Mouse (Mus musculus) CH12.LX (cell line): ENCODE results near the gene Dusp5.

ENCODE experiments used
- CTCF ChIP-seq, 2 experiments: IDR thresholded peaks in 1 of 2; conservative IDR thresholded peaks in 1 of 2; 2 replicates each; pipeline ENCODE4 v1.5.1; 2011 to 2012; ENCODE audit warnings: low read depth in 2 of 2, low read length in 2 of 2, improper control_type of control experiment in 1 of 2, inconsistent platforms in 1 of 2, mild to moderate bottlenecking in 1 of 2, moderate library complexity in 1 of 2
- HCFC1 ChIP-seq: IDR thresholded peaks from 2 replicates; pipeline ENCODE4 v1.6.1; 2012; ENCODE audit warnings: low read depth, mild to moderate bottlenecking, inconsistent platforms, low read length, improper control_type of control experiment
- NELFE ChIP-seq: IDR thresholded peaks from 2 replicates; pipeline ENCODE4 v1.6.1; 2011; ENCODE audit warnings: low read depth, low read length, improper control_type of control experiment
- TBP ChIP-seq: conservative IDR thresholded peaks from 2 replicates; pipeline ENCODE4 v1.6.1; 2011; ENCODE audit warnings: low read depth, low read length, improper control_type of control experiment

DNA sequence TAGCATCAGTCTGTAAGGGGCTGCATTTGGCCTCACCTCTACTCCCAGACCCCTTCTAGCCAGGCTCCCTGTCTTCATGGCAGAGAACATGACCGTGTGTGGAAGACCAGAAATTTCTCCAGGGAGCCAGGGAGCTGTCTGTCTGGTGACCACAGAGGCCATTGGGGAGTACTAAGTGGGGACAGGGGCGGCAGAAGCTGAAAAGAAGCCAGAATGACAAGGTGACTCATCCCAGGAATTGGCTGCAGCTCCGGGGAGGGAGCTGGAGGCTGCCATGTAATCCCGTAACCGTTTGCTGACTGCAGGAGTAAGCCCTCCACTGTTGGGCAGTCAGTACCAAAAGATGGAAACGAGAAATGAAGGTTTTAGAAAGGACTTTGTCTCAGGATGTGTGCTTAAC lies 3.1 kb downstream of the Dusp5 start:
- TF ChIP-seq HCFC1 (no peak), TBP (no peak), CTCF (conservative IDR thresholded peaks at IDR 0.05 in 1 of 2, IDR thresholded peaks at IDR 0.05 in 1 of 2; ENCODE audit: low read depth in 2 of 2, low read length in 2 of 2) (no peak), NELFE (no peak)
